Mouse (Mus musculus) olfactory bulb, adult 2 months (tissue): ENCODE measurements around the gene Gm28043. TPM values are rescaled to one million over a fixed set of nuclear protein-coding genes. Genes with fewer than 3 reads are reported as not detected.
"Not testable (repeated sequence)": the region's sequence is repeated elsewhere in the genome, so short reads cannot be mapped to it uniquely, and the experiment has no call there.

Experiments
- H3K27ac ChIP-seq: fragments of 200-500 bp; 2 replicates; pipeline ENCODE4 v1.5.1; 2012; ENCODE audit warnings: low read depth, low read length; ENCODE audit not compliant: insufficient read depth
- H3K4me1 ChIP-seq: fragments of 200-500 bp; 2 replicates; pipeline ENCODE4 v1.6.1; 2012; ENCODE audit warnings: low read length; ENCODE audit not compliant: control insufficient read depth, insufficient read depth
- H3K4me3 ChIP-seq: fragments of 200-500 bp; 2 replicates; pipeline ENCODE4 v1.5.1; 2012; ENCODE audit warnings: mild to moderate bottlenecking, low read depth, low read length, moderate library complexity; ENCODE audit not compliant: insufficient read depth
- CTCF ChIP-seq: fragments of 200-500 bp; IDR thresholded peaks from 2 replicates; pipeline ENCODE4 v1.5.1; 2012; ENCODE audit warnings: low read depth, mild to moderate bottlenecking, low read length, moderate library complexity; ENCODE audit not compliant: insufficient read depth
- POLR2A ChIP-seq: fragments of 200-500 bp; IDR thresholded peaks from 2 replicates; pipeline ENCODE4 v1.6.1; 2012; ENCODE audit warnings: mild to moderate bottlenecking, low read depth, low read length, moderate library complexity; ENCODE audit not compliant: insufficient read depth
- WGBS: fragments of 180-500 bp; shearing (Covaris S2); methylation state at CpG from one replicate; pipeline ENCODE4 v1.1.7; 2018; 5-methylcytosine and 5-hydroxymethylcytosine counted together
- polyA plus RNA-seq: library from polyadenylated mRNA; stranded (reverse); fragments of >200 nt; gene quantifications from 2 replicates; pipeline ENCODE4 v1.2.4, GENCODE M21; 2012; ENCODE audit warnings: low replicate concordance; ENCODE audit not compliant: missing spikeins, insufficient read depth, insufficient read length

Gene Gm28043
- polyA plus RNA-seq, 1 experiment: not detected

DNA sequence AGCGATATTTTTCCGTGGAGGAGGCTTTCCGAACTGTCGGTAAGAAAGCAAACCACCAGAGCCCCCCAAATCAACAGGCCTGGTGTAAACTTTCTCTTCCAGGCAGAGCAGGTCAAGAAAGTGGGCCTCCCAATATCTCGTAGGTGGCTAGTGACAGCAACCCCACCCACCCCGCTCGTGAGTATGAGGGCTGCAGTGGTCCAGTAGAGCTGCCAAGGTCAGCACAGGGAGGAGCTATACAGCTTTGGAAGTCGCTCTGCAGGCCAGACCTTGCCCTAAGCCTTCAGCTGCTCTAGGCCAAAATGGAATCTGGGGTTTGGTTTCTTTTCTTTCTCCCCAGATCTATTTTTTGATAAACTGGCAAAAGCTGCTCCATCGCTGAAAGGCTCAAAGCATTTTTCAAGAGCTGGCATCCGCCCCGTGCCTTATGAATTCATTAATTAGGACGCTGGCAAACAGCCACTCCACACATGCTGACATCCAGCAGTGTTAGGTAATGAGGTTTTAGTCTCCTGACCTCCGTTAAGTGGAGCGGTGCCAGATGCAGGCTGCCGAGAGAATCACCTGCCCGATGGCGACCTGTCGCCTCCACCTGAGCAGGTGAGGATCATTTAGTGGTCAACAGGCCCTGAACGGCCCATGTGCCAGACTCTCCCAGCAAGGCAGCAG lies 96.5 kb downstream of the Gm28043 start:
- Histone ChIP-seq H3K4me3 (no peak overlapping the region), H3K27ac (no peak overlapping the region), H3K4me1 (peaks cover 29% of the 10 kb centered on the region)
- TF ChIP-seq POLR2A (no peak), CTCF (no peak)
- WGBS: 53% methylated on average over 19 of the region's 19 CpGs

DNA sequence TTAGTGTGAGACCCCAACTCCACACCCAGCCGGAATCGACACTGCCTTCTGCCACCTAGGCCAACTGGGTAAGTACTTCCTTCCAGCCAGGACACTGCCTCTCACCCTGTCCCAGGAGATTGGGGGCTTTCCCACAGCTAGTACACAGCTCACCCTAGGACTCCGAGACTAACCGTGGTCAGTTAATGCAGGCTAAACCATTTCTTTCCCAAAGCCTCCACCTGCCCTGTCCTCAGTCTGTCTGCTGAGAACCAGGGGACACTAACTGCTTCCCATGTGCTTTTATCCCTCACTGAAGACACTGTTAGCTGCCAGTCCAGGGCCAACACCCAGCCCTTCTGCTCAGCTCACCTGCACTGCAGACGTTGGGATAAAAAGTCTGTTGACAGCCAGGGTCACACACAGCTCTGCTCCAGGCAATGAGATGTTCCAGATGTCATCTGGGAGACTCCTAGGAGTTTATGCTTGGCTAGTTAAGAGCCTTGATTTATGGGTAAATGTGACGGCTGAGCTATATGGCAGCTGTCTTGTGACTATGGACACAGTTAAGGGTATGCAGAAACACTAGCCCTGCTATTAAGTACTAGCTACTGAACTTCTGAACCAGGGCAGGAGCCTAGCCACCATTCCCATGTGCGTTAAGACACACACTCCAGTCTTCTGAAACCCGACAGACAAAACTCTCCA lies 97.2 kb downstream of the Gm28043 start:
- no peak overlapping the region for H3K27ac ChIP-seq
- TF ChIP-seq POLR2A (no peak), CTCF (no peak)
- no peak overlapping the region for H3K4me3 ChIP-seq
- peaks cover 29% of the 10 kb centered on the region for H3K4me1 ChIP-seq
- 74% methylated on average over 8 of the region's 8 CpGs for WGBS

DNA sequence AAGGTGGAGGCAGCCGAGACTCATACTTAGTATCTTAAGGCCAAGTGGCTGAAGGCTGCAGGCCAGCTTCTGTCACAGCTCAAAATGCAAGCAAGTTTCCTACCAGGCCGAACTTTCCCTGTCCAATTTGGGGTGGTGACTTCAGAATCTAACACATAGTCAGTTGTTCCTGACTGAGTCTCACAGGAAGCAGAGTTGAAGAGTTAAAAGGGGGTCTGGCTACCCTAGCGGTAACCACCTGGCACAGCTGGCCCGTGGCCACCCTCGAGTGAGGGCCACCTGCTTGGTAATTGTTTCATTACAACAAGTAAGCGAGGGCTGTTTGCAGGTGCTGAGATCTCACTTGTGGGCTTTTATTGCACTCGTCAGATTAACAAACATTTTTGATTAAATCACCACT lies 97.9 kb downstream of the Gm28043 start:
- TF ChIP-seq POLR2A (no peak), CTCF (no peak)

DNA sequence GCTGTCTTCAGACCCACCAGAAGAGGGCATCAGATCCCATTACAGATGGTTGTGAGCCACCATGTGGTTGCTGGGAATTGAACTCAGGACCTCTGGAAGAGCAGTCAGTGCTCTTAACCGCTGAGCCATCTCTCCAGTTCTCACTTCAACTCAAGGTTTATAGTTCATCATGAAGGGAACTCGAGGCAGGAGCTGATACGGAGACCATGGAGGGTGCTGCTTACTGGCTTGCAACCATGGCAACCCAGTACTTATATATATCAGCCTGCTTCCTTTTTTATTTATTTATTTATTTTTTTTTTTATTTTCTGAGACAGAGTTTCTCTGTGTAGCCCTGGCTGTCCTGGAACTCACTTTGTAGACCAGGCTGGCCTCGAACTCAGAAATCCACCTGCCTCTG lies 99.1 kb downstream of the Gm28043 start:
- peaks cover 29% of the 10 kb centered on the region for H3K4me1 ChIP-seq
- not testable (repeated sequence) for H3K4me3 ChIP-seq, H3K27ac ChIP-seq
- 82% methylated on average over 4 of the region's 4 CpGs for WGBS

More for the DNA sequence above, 97.9 kb downstream of the Gm28043 start:
- H3K4me1 ChIP-seq: peaks cover 31% of the 10 kb centered on the region
- no peak overlapping the region for H3K4me3 ChIP-seq
- no peak overlapping the region for H3K27ac ChIP-seq
- WGBS: 60% methylated on average over 7 of the region's 7 CpGs

DNA sequence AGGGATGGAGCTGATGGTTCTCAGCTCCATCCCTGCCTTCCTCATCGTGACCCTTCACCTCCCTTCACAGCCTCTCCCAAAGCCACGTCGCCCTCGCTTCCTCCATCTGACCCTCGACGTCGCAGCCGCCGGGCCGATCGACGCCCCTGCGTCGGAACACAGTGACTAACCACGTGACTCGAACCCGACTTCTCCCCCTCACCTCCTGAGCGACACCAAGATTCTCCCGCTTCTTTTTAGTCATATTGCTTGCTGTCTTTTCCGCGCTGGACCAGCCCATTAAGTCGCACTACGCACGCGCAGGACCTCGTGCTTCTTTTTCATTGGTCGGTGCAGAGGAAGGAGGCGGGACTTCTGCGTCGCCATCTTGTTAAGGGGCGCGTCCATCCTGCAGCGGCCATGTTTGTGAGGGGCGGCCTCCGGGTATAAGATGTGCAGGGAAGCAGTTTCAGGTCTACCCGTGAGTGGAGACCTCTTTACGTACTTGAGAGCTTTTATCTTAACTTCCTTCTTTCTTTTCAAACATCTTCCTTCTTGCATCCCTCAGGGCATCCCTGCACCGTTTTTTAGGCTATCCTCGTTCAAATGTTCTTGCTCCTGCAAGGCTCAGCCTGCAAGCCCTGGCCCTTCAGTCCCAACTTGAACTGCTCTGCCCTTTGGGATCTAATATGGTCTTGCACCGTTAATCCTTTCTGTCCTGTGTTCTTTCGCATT lies 102.2 kb downstream of the Gm28043 start, which contains the start of gene Ccdc167:
Gene Ccdc167 (minus strand): TSS at position 313 of the 714 bp plus-strand sequence.
- no peak within 1 kb of the TSS for H3K27ac ChIP-seq
- no peak for TF ChIP-seq CTCF
- TF ChIP-seq POLR2A: no peak
- peaks cover 6% of the 10 kb centered on the region for H3K4me1 ChIP-seq
- 5% methylated on average over 41 of the region's 41 CpGs for WGBS
- peak within 1 kb of the TSS; percentile 69 for H3K4me3 ChIP-seq

DNA sequence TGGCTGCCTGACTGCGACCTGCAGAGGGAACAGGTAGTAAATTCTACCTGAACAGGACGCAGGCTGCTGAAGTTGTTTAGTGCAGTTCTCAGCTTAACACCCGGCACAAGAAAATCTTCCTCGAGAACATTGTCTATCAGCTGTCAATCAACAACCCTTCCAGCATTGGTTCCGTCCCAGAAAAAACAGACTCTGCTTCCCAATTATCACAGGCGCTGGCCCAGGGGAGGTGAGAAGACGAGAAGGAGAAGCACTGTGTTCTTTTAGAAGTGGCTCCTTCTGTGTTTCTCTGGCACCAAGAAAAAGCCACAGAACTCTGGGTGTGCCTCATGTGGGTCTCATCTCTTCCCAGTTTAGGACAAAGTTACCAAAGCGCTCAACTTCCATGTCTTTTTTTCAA lies 104.0 kb downstream of the Gm28043 start:
- Histone ChIP-seq H3K4me1 (peaks cover 6% of the 10 kb centered on the region), H3K4me3 (no peak overlapping the region), H3K27ac (no peak overlapping the region)
- WGBS: 84% methylated on average over 8 of the region's 8 CpGs
- TF ChIP-seq POLR2A (no peak), CTCF (no peak)

DNA sequence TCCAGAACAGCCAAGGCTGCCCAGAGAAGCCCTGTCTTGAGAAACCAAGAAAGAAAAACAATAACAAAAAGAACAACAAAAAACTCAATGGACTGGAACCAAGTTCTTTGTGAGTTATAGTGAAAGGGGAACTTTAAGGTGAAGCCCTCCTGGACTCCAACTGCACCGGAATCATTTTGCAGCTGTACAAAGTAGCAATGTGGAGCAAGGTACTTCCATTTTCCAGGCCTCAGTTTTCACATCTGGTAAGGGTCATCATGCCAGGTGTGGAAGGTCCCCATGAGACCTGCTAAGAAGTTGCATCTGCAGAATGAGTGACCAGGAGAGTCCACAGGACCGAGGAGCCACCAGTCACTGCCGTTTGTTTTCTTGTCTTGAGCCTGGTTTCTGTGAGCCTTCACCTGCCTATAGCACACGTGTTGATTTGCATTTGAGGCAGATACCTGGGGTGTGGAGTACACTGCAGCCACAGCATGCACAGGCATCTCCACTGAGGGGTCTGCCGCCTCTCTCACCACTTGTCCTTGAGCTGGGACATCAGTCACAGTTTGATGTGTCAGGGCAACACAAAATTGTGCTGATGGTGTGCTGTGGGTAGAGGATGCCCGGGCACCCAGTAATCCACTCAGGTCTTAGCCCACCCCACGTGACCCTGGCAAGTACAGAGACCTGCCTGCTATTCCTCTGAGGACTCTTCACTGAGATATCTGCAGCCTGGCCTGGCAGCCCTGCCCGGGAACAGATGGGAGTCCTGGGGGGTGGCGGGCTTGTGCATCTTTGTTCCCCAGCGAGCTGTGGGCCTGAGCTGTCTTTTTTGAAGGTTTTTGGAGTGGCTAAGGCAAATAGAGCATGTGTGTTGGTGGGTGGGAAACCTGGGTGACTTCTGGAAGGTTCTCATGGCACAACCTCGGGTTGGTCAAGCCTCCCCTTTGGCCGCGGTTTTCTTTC lies 105.2 kb downstream of the Gm28043 start:
- 85% methylated on average over 13 of the region's 13 CpGs for WGBS
- no peak overlapping the region for H3K27ac ChIP-seq
- peaks cover 4% of the 10 kb centered on the region; the same call in 1 of the 2 replicates for H3K4me1 ChIP-seq
- H3K4me3 ChIP-seq: no peak overlapping the region
- TF ChIP-seq CTCF: no peak
- TF ChIP-seq POLR2A: no peak

DNA sequence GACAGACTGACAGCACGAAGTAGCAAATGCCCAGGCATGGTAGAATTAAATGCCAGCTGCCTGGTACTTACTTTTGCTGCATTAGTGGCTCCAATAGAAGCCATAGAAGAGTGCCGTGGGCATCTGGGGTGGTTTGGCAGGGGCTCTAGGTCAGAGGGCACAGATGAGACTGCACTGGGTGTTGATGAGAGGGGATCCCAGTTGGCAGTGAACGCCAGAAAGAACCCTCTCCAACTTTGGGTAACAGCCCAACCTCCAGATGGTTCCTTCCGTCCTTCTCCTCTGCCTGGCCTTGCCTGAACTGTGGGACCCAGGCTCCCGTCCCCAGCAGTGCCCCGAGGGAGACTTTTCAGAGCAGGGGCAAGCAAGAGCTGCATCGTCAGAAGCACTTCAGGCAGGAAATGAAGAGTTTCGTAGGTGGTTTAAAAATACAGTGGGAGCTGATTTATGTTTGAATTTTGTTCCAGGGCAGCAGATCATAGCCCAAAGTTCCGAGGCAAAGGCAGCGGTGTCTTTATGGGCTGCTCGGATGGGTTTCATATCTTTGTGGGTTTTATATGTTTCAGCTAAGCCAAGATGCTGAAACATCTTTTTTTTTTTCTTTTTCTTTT lies 106.2 kb downstream of the Gm28043 start:
- no peak for TF ChIP-seq CTCF
- no peak overlapping the region for H3K4me3 ChIP-seq
- 78% methylated on average over 11 of the region's 11 CpGs for WGBS
- peaks cover 4% of the 10 kb centered on the region; the same call in 1 of the 2 replicates for H3K4me1 ChIP-seq
- H3K27ac ChIP-seq: no peak overlapping the region
